Mouse (Mus musculus) liver, adult 2 months (tissue): ENCODE measurements around the gene Pigg. TPM values are rescaled to one million over a fixed set of nuclear protein-coding genes. Genes with fewer than 3 reads are reported as not detected.

ENCODE experiments used
- DNase-seq: peaks from one replicate; pipeline ENCODE4 v3.0.0-alpha.2; 2011; ENCODE audit warnings: low read depth, low spot score; ENCODE audit errors: extremely low read depth
- H3K27ac ChIP-seq: fragments of 200-500 bp; replicated peaks from 2 replicates; pipeline ENCODE4 v1.5.1; 2012; ENCODE audit warnings: low read depth, mild to moderate bottlenecking, control low read depth, inconsistent platforms, low read length; ENCODE audit not compliant: insufficient read depth
- H3K27me3 ChIP-seq: fragments of 200-500 bp; 2 replicates; pipeline ENCODE4 v1.6.1; 2012; ENCODE audit warnings: mild to moderate bottlenecking, moderate library complexity, low read length, inconsistent platforms; ENCODE audit not compliant: control insufficient read depth, insufficient read depth
- H3K36me3 ChIP-seq: fragments of 200-500 bp; 2 replicates; pipeline ENCODE4 v1.6.1; 2012; ENCODE audit warnings: low read length, inconsistent platforms; ENCODE audit not compliant: control insufficient read depth, insufficient read depth
- H3K4me1 ChIP-seq: fragments of 200-500 bp; 2 replicates; pipeline ENCODE4 v1.6.1; 2011; ENCODE audit warnings: low read length; ENCODE audit not compliant: control insufficient read depth, insufficient read depth
- H3K4me3 ChIP-seq: fragments of 200-500 bp; 2 replicates; pipeline ENCODE4 v1.5.1; 2011; ENCODE audit warnings: low read depth, mild to moderate bottlenecking, control low read depth, low read length, moderate library complexity; ENCODE audit not compliant: insufficient read depth
- H3K79me2 ChIP-seq: fragments of 200-500 bp; 2 replicates; pipeline ENCODE4 v1.6.1; 2012; ENCODE audit warnings: inconsistent platforms, mild to moderate bottlenecking, low read length, moderate library complexity; ENCODE audit not compliant: control insufficient read depth, insufficient read depth
- H3K9ac ChIP-seq: fragments of 200-500 bp; 2 replicates; pipeline ENCODE4 v1.6.1; 2012; ENCODE audit warnings: low read depth, mild to moderate bottlenecking, control low read depth, inconsistent platforms, low read length
- CTCF ChIP-seq: fragments of 200-500 bp; IDR thresholded peaks from 2 replicates; pipeline ENCODE4 v1.5.1; 2011; ENCODE audit warnings: low read depth, low read length, control low read depth
- POLR2A ChIP-seq: fragments of 200-500 bp; IDR thresholded peaks from 2 replicates; pipeline ENCODE4 v1.6.1; 2011; ENCODE audit warnings: low read length, control low read depth; ENCODE audit not compliant: insufficient read depth; ENCODE audit errors: extremely low read depth
- WGBS: fragments of 180-500 bp; shearing (Covaris S2); methylation state at CpG from one replicate; pipeline ENCODE4 v1.1.7; 2018; 5-methylcytosine and 5-hydroxymethylcytosine counted together
- polyA plus RNA-seq: library from polyadenylated mRNA; depleted of rRNA; stranded (reverse); fragments of >200 nt; gene quantifications from 2 replicates; pipeline ENCODE4 v1.2.3, GENCODE M21; 2012; rRNA removed
- total RNA-seq: library from RNA; depleted of rRNA; stranded (reverse); fragments of >200 nt; gene quantifications from 2 replicates; pipeline ENCODE4 v1.2.3, GENCODE M21; 2014; rRNA removed

The Pigg gene
- total and polyA plus RNA-seq, 2 experiments: 4.9 to 10.8 TPM

- H3K9ac ChIP-seq: no peak overlapping the region
- WGBS: 70% methylated on average over 4 of the region's 4 CpGs
- H3K4me3 ChIP-seq: no peak overlapping the region
- H3K36me3 ChIP-seq: no peaks in the 10 kb centered on the region
- TF ChIP-seq CTCF (no peak), POLR2A (no peak)
- no peak overlapping the region for H3K27ac ChIP-seq
- DNase-seq: no peak
- H3K27me3 ChIP-seq: peaks cover 2% of the 10 kb centered on the region; the same call in 1 of the 2 replicates
- no peaks in the 10 kb centered on the region for H3K4me1 ChIP-seq
- H3K79me2 ChIP-seq: no peaks in the 10 kb centered on the region
These were observed 74.0 kb downstream of the Pigg start for GRCm38 (mm10) chr5:108386449-108386848.

GRCm38 (mm10) chr5:108388201-108388600 lies 75.8 kb downstream of the Pigg start, which contains the start of gene Pde6b:
Pde6b (plus strand) TSS chr5:108388391.
- Histone ChIP-seq H3K4me1 (no peaks in the 10 kb centered on the region), H3K9ac (no peak within 1 kb of the TSS), H3K4me3 (no peak within 1 kb of the TSS), H3K79me2 (no peaks in the 10 kb centered on the region), H3K27ac (no peak within 1 kb of the TSS), H3K36me3 (no peaks in the 10 kb centered on the region), H3K27me3 (no peaks in the 10 kb centered on the region; the same call in 1 of the 2 replicates)
- TF ChIP-seq CTCF: no peak
- no peak for TF ChIP-seq POLR2A
- DNase-seq: no peak
- WGBS: 64% methylated on average over 7 of the region's 7 CpGs

- Histone ChIP-seq H3K79me2 (no peaks in the 10 kb centered on the region), H3K4me1 (no peaks in the 10 kb centered on the region), H3K27ac (no peak overlapping the region), H3K36me3 (no peaks in the 10 kb centered on the region), H3K4me3 (no peak overlapping the region), H3K27me3 (no peaks in the 10 kb centered on the region; the same call in 1 of the 2 replicates), H3K9ac (no peak overlapping the region)
- WGBS: 76% methylated on average over 3 of the region's 3 CpGs
- no peak for DNase-seq
- TF ChIP-seq POLR2A (no peak), CTCF (no peak)
These were observed 77.3 kb downstream of the Pigg start for GRCm38 (mm10) chr5:108389744-108390143.

Other genes with a start within 250 kb of the Pigg start
- 8.2 and 9.8 TPM in 2 replicates for gene Mtf2, start 246.9 kb upstream of the Pigg start, total RNA-seq
- 3.1 and 4.3 TPM in 2 replicates for gene Mtf2, start 246.9 kb upstream of the Pigg start, polyA plus RNA-seq
- 86.8 and 109 TPM in 2 replicates for gene Tmed5, start 180.0 kb upstream of the Pigg start, total RNA-seq
- gene Tmed5, start 180.0 kb upstream of the Pigg start, polyA plus RNA-seq: 104 and 106 TPM in 2 replicates
- 0.18 and 0.87 TPM in 2 replicates for gene Ccdc18, start 179.7 kb upstream of the Pigg start, total RNA-seq
- 0.06 TPM in 1 of 2 replicates, not detected in the other for gene Ccdc18, start 179.7 kb upstream of the Pigg start, polyA plus RNA-seq
- 11.3 and 13.0 TPM in 2 replicates for gene Dr1, start 43.7 kb upstream of the Pigg start, total RNA-seq
- gene Dr1, start 43.7 kb upstream of the Pigg start, polyA plus RNA-seq: 9.6 and 9.8 TPM in 2 replicates
- not detected in 2 replicates for gene Gm42517, start 55.3 kb downstream of the Pigg start, total RNA-seq
- gene Gm42517, start 55.3 kb downstream of the Pigg start, polyA plus RNA-seq: 0.06 TPM in 1 of 2 replicates, not detected in the other
- gene Pde6b, start 75.8 kb downstream of the Pigg start, total RNA-seq: not detected in 2 replicates
- not detected in 2 replicates for gene Pde6b, start 75.8 kb downstream of the Pigg start, polyA plus RNA-seq
- 438 and 500 TPM in 2 replicates for gene Atp5k, start 121.8 kb downstream of the Pigg start, total RNA-seq
- 65.2 and 73.2 TPM in 2 replicates for gene Atp5k, start 121.8 kb downstream of the Pigg start, polyA plus RNA-seq
- 1.9 and 3.0 TPM in 2 replicates for gene Mfsd7a, start 136.3 kb downstream of the Pigg start, total RNA-seq
- gene Mfsd7a, start 136.3 kb downstream of the Pigg start, polyA plus RNA-seq: 2.6 and 4.7 TPM in 2 replicates
- gene Pcgf3, start 148.6 kb downstream of the Pigg start, total RNA-seq: 11.4 and 13.3 TPM in 2 replicates
- gene Pcgf3, start 148.6 kb downstream of the Pigg start, polyA plus RNA-seq: 4.5 and 5.6 TPM in 2 replicates
- not detected in 2 replicates for gene Cplx1, start 237.4 kb downstream of the Pigg start, total RNA-seq
- not detected in 2 replicates for gene Cplx1, start 237.4 kb downstream of the Pigg start, polyA plus RNA-seq